Mouse (Mus musculus) liver, embryonic 12.5 days (tissue): Measurements from ENCODE around the gene Scrg1. TPM values are rescaled to one million over a fixed set of nuclear protein-coding genes. Genes with fewer than 3 reads are reported as not detected.
"Not testable (repeated sequence)": the region's sequence is repeated elsewhere in the genome, so short reads cannot be mapped to it uniquely, and the experiment has no call there.

Source experiments
- ATAC-seq: fragments of 200-750 bp; cut with Nextera tagmentation; 2 replicates; pipeline ENCODE4 v1.8.0; 2017; ENCODE audit warnings: moderate number of reproducible peaks, mild to moderate bottlenecking, moderate library complexity
- H3K27ac ChIP-seq: fragments of 300-500 bp; sonication (generic); 2 replicates; pipeline ENCODE4 v1.5.1; 2016; ENCODE audit warnings: mild to moderate bottlenecking
- H3K27me3 ChIP-seq: fragments of 300-500 bp; sonication (generic); replicated peaks from 2 replicates; pipeline ENCODE4 v1.6.1; 2016; ENCODE audit warnings: mild to moderate bottlenecking, moderate library complexity
- H3K36me3 ChIP-seq: fragments of 300-500 bp; sonication (generic); 2 replicates; pipeline ENCODE4 v1.6.1; 2016; ENCODE audit warnings: mild to moderate bottlenecking, moderate library complexity
- H3K4me1 ChIP-seq: fragments of 300-500 bp; sonication (generic); 2 replicates; pipeline ENCODE4 v1.6.1; 2016
- H3K4me2 ChIP-seq: fragments of 300-500 bp; sonication (generic); 2 replicates; pipeline ENCODE4 v1.6.1; 2016; ENCODE audit warnings: mild to moderate bottlenecking, moderate library complexity
- H3K4me3 ChIP-seq: fragments of 300-500 bp; sonication (generic); 2 replicates; pipeline ENCODE4 v1.5.1; 2016; ENCODE audit warnings: mild to moderate bottlenecking, moderate library complexity
- H3K9ac ChIP-seq: fragments of 300-500 bp; sonication (generic); 2 replicates; pipeline ENCODE4 v1.6.1; 2016; ENCODE audit warnings: mild to moderate bottlenecking, moderate library complexity
- H3K9me3 ChIP-seq: fragments of 300-500 bp; sonication (generic); replicated peaks from 2 replicates; pipeline ENCODE4 v1.6.1; 2016; ENCODE audit warnings: mild to moderate bottlenecking, moderate library complexity
- WGBS: fragments of 180-500 bp; shearing (Covaris S2); methylation state at CpG from one replicate; pipeline ENCODE4 v1.1.7; 2016; ENCODE audit not compliant: insufficient replicate concordance; 5-methylcytosine and 5-hydroxymethylcytosine counted together
- polyA plus RNA-seq: library from polyadenylated mRNA; unstranded; fragments of >200 nt; fragmentation: Nextera tagmentation; extraction: Ambion mirVana; gene quantifications from 2 replicates; pipeline ENCODE4 v1.2.1, GENCODE M21; 2016

Scrg1 gene
- polyA plus RNA-seq, 1 experiment from 2014 or later: 0.18 TPM

DNA sequence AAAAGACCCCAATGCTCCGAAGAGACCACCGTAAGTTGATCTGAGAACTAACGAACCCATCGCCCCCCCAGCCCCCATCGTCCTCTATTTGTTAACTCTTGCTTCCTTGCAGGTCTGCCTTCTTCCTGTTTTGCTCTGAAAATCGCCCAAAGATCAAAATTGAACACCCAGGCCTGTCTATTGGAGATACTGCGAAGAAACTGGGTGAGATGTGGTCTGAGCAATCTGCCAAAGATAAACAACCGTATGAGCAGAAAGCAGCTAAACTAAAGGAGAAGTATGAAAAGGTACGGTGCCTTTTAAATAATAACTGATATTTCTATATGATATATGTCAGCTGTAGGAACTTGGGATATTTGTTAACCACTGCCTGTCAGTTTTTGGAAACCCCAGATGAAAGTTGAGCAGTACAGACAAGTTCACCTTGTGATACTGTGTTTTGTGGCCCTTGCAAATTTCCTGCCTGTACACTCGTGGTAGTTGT, 57.5 kb downstream of the Scrg1 start:
- H3K27ac ChIP-seq: peak overlapping the region; percentile 100
- peak overlapping the region; percentile 93 for H3K4me3 ChIP-seq
- H3K9ac ChIP-seq: peak overlapping the region; percentile 100
- peaks cover 43% of the 10 kb centered on the region for H3K4me1 ChIP-seq
- H3K27me3 ChIP-seq, ATAC-seq, H3K9me3 ChIP-seq: not testable (repeated sequence)
- H3K36me3 ChIP-seq: peaks cover 51% of the 10 kb centered on the region
- WGBS: 2% methylated on average over 10 of the region's 10 CpGs
- peak overlapping the region; percentile 75 for H3K4me2 ChIP-seq

DNA sequence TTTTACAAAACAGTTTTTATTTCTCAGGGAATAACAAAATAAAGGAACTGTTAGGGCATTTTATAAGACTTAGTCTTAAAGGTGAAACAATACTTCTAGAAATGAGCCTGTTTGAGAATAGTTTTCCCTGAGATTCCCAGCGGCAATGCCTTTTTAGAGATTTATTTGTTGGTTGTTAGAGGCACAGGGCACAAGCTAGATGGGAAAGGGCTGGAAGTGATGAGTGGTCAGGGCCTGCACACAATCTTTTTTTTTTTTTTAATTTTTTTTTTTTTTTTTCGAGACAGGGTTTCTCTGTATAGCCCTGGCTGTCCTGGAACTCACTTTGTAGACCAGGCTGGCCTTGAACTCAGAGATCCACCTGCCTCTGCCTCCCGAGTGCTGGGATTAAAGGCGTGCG, 61.0 kb downstream of the Scrg1 start:
- H3K36me3 ChIP-seq: peaks cover 69% of the 10 kb centered on the region
- H3K27me3 ChIP-seq, H3K9ac ChIP-seq, H3K9me3 ChIP-seq, H3K4me3 ChIP-seq, H3K4me2 ChIP-seq, ATAC-seq, H3K27ac ChIP-seq: not testable (repeated sequence)
- peaks cover 62% of the 10 kb centered on the region for H3K4me1 ChIP-seq
- WGBS: 90% methylated on average over 4 of the region's 5 CpGs

DNA sequence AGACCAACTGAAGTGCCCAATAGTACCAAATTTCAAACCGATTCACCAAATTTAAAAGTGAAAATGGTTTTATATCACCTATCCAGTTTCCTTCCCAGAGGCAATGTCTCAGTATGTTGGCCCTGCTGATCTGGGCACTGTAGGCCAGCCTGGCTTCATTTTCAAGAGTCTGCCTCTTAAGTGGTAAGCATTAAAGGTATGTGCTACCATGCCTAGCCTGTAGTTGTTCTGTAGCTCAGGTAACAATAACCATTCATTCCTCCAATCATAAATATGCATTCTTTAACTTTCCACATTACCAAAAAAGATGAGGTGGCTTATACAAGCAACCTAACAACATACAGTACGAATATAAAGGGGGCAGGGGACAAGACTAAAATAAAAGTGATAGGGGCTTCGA, 62.0 kb downstream of the Scrg1 start:
- H3K4me3 ChIP-seq: no peak overlapping the region
- no peaks in the 10 kb centered on the region for H3K9me3 ChIP-seq
- no peak overlapping the region for H3K4me2 ChIP-seq
- no peak overlapping the region for H3K9ac ChIP-seq
- H3K4me1 ChIP-seq: peaks cover 64% of the 10 kb centered on the region
- WGBS: 86% methylated on average over 3 of the region's 3 CpGs
- no peaks in the 10 kb centered on the region for H3K27me3 ChIP-seq
- ATAC-seq: no peak
- no peak overlapping the region for H3K27ac ChIP-seq
- H3K36me3 ChIP-seq: peaks cover 75% of the 10 kb centered on the region

DNA sequence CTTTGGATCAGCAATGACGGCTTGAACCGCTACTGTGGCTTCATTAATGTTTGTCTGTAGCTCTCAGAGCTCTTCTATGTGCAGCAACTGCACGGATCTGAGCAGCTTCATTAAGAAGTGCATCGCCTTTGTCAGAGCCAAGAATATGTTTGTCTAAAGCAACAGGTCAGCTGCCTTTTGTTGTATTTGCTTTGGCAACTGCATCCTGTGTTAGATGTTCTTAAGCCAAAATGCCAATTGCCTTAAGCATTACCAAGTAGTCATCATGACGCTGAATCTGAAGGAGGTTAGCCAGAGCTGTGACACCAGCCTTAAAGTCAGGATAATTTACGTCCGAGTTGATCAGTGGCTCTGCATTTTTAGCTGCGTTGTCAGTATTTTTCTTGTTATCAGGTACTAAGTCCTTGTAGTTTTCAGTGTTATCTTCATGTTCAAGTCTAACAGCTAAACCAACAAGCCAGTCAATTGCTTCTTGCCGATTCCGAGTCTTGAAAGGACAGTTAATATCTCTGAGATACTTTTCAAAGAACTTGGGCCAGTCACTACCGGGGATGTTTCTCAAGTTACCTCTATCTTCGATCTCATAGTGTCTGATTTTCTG, 64.6 kb downstream of the Scrg1 start:
- Histone ChIP-seq H3K9ac (peak overlapping the region; percentile 57), H3K9me3 (no peaks in the 10 kb centered on the region), H3K4me2 (peak overlapping the region; percentile 48), H3K27ac (peak overlapping the region; percentile 75), H3K36me3 (peaks cover 59% of the 10 kb centered on the region), H3K4me1 (peaks cover 50% of the 10 kb centered on the region), H3K4me3 (no peak overlapping the region), H3K27me3 (no peaks in the 10 kb centered on the region)
- 38% methylated on average over 12 of the region's 12 CpGs for WGBS
- ATAC-seq: peak; percentile 75

Other genes with a start within 250 kb of the Scrg1 start
- gene Hand2, start 134.9 kb upstream of the Scrg1 start, polyA plus RNA-seq: 2.5 and 2.6 TPM in 2 replicates
- 26.9 and 27.8 TPM in 2 replicates for gene Sap30, start 31.9 kb downstream of the Scrg1 start, polyA plus RNA-seq
- gene Hmgb2, start 56.0 kb downstream of the Scrg1 start, polyA plus RNA-seq: 380 and 430 TPM in 2 replicates
- gene Galnt7, start 197.1 kb downstream of the Scrg1 start, polyA plus RNA-seq: 10.0 and 10.3 TPM in 2 replicates